Mouse (Mus musculus): ENCODE data around the gene Lbhd2. TPM values are rescaled to one million over a fixed set of nuclear protein-coding genes. Genes with fewer than 3 reads are reported as not detected.

The Lbhd2 gene
- total and polyA plus RNA-seq, 2 experiments from 2014 or later: 4.4 to 12.9 TPM

- ATAC-seq: no peak
- no peak overlapping the region for H3K4me2 ChIP-seq (ENCODE audit: low read depth)
- H3K27me3 ChIP-seq (ENCODE audit: insufficient read depth, low read length): peaks cover 33% of the 10 kb centered on the region
- H3K9ac ChIP-seq: no peak overlapping the region
- WGBS: 85% methylated on average over 5 of the region's 5 CpGs
- H3K9me3 ChIP-seq (ENCODE audit: low read length): no peaks in the 10 kb centered on the region
- no peak for TF ChIP-seq CTCF (IDR thresholded peaks at IDR 0.05; ENCODE audit: low read depth)
- no peak overlapping the region for H3K27ac ChIP-seq (ENCODE audit: low read depth, low read length)
- DNase-seq: no peak
- H3K4me3 ChIP-seq (ENCODE audit: low read depth, low read length): no peak overlapping the region
- no peaks in the 10 kb centered on the region for H3K4me1 ChIP-seq (ENCODE audit: insufficient read depth)
- no peaks in the 10 kb centered on the region for H3K36me3 ChIP-seq (ENCODE audit: insufficient read depth)
Observed at GRCm38 (mm10) chr12:111419918-111420317, 13.3 kb downstream of the Lbhd2 start.

GRCm38 (mm10) chr12:111420946-111421709 lies 14.5 kb downstream of the Lbhd2 start:
- ATAC-seq (no peak), DNase-seq (no peak)
- Histone ChIP-seq H3K4me2 (ENCODE audit: low read depth) (no peak overlapping the region), H3K27me3 (ENCODE audit: insufficient read depth, low read length) (peaks cover 43% of the 10 kb centered on the region), H3K4me3 (ENCODE audit: low read depth, low read length) (no peak overlapping the region), H3K4me1 (ENCODE audit: insufficient read depth) (no peaks in the 10 kb centered on the region), H3K36me3 (ENCODE audit: insufficient read depth) (no peaks in the 10 kb centered on the region), H3K27ac (ENCODE audit: low read depth, low read length) (no peak overlapping the region), H3K9ac (no peak overlapping the region), H3K9me3 (ENCODE audit: low read length) (no peaks in the 10 kb centered on the region)
- 49% methylated on average over 7 of the region's 7 CpGs for WGBS
- TF ChIP-seq CTCF (IDR thresholded peaks at IDR 0.05; ENCODE audit: low read depth): no peak

GRCm38 (mm10) chr12:111422852-111423251 lies 16.2 kb downstream of the Lbhd2 start:
- Histone ChIP-seq H3K4me3 (ENCODE audit: low read depth, low read length) (peak overlapping the region; percentile 32; the same call in 1 of the 2 replicates), H3K9ac (no peak overlapping the region), H3K36me3 (ENCODE audit: insufficient read depth) (no peaks in the 10 kb centered on the region), H3K27me3 (ENCODE audit: insufficient read depth, low read length) (peaks cover 43% of the 10 kb centered on the region), H3K27ac (ENCODE audit: low read depth, low read length) (no peak overlapping the region), H3K4me2 (ENCODE audit: low read depth) (peak overlapping the region; percentile 57), H3K9me3 (ENCODE audit: low read length) (no peaks in the 10 kb centered on the region), H3K4me1 (ENCODE audit: insufficient read depth) (no peaks in the 10 kb centered on the region)
- ATAC-seq (no peak), DNase-seq (no peak)
- WGBS: 40% methylated on average over 5 of the region's 5 CpGs
- TF ChIP-seq CTCF (IDR thresholded peaks at IDR 0.05; ENCODE audit: low read depth): no peak

GRCm38 (mm10) chr12:111423570-111424129 lies 17.0 kb downstream of the Lbhd2 start:
- Histone ChIP-seq H3K27ac (ENCODE audit: low read depth, low read length) (no peak overlapping the region), H3K4me2 (ENCODE audit: low read depth) (peak overlapping the region; percentile 57), H3K9me3 (ENCODE audit: low read length) (no peaks in the 10 kb centered on the region), H3K9ac (peak overlapping the region; percentile 41), H3K27me3 (ENCODE audit: insufficient read depth, low read length) (peaks cover 43% of the 10 kb centered on the region), H3K36me3 (ENCODE audit: insufficient read depth) (no peaks in the 10 kb centered on the region), H3K4me3 (ENCODE audit: low read depth, low read length) (peak overlapping the region; percentile 32), H3K4me1 (ENCODE audit: insufficient read depth) (no peaks in the 10 kb centered on the region)
- WGBS: 3% methylated on average over 43 of the region's 43 CpGs
- ATAC-seq (no peak), DNase-seq (peak; percentile 45)
- TF ChIP-seq CTCF (IDR thresholded peaks at IDR 0.05; ENCODE audit: low read depth): no peak

GRCm38 (mm10) chr12:111424547-111424946 lies 17.9 kb downstream of the Lbhd2 start:
- no peaks in the 10 kb centered on the region for H3K36me3 ChIP-seq (ENCODE audit: insufficient read depth)
- no peak overlapping the region for H3K9ac ChIP-seq
- H3K27me3 ChIP-seq (ENCODE audit: insufficient read depth, low read length): peaks cover 43% of the 10 kb centered on the region
- no peak overlapping the region for H3K4me2 ChIP-seq (ENCODE audit: low read depth)
- TF ChIP-seq CTCF (IDR thresholded peaks at IDR 0.05; ENCODE audit: low read depth): no peak
- H3K27ac ChIP-seq (ENCODE audit: low read depth, low read length): no peak overlapping the region
- no peak for DNase-seq
- no peak for ATAC-seq
- H3K9me3 ChIP-seq (ENCODE audit: low read length): no peaks in the 10 kb centered on the region
- WGBS: 24% methylated on average over 9 of the region's 9 CpGs
- no peak overlapping the region for H3K4me3 ChIP-seq (ENCODE audit: low read depth, low read length)
- no peaks in the 10 kb centered on the region for H3K4me1 ChIP-seq (ENCODE audit: insufficient read depth)

GRCm38 (mm10) chr12:111425258-111425657 lies 18.6 kb downstream of the Lbhd2 start:
- ATAC-seq: 0 out of 2 replicates have a peak, but pooled peaks have one; percentile 17
- peak; percentile 78 for TF ChIP-seq CTCF (IDR thresholded peaks at IDR 0.05; ENCODE audit: low read depth)
- WGBS: 3% methylated on average over 15 of the region's 15 CpGs
- H3K4me3 ChIP-seq (ENCODE audit: low read depth, low read length): no peak overlapping the region
- H3K27me3 ChIP-seq (ENCODE audit: insufficient read depth, low read length): peaks cover 44% of the 10 kb centered on the region
- H3K4me2 ChIP-seq (ENCODE audit: low read depth): peak overlapping the region; percentile 23; the same call in 1 of the 2 replicates
- H3K4me1 ChIP-seq (ENCODE audit: insufficient read depth): peaks cover 4% of the 10 kb centered on the region; the same call in 1 of the 2 replicates
- H3K27ac ChIP-seq (ENCODE audit: low read depth, low read length): no peak overlapping the region
- no peak overlapping the region for H3K9ac ChIP-seq
- no peaks in the 10 kb centered on the region for H3K36me3 ChIP-seq (ENCODE audit: insufficient read depth)
- peak; percentile 64 for DNase-seq
- no peaks in the 10 kb centered on the region for H3K9me3 ChIP-seq (ENCODE audit: low read length)

All from forebrain, postnatal 0 days (tissue).